Mouse (Mus musculus) layer of hippocampus, postnatal 25 days (tissue): ENCODE measurements at regions not wholly inside any gene's neighbourhood (a gene's known extent, or its start where the extent isn't known, plus 50 kb on each side); places are given as distances from the start of the nearest gene placed in this dataset.
A peak's percentile ranks its signal among the peaks of the same experiment; 100 is the strongest.

Experiments
- DNase-seq, 2 experiments: peaks; one replicate each; pipeline ENCODE4 v3.0.0; 2022; ENCODE audit warnings: mixed read lengths in 2 of 2, low spot score in 1 of 2; ENCODE audit errors: extremely low spot score in 1 of 2

DNA sequence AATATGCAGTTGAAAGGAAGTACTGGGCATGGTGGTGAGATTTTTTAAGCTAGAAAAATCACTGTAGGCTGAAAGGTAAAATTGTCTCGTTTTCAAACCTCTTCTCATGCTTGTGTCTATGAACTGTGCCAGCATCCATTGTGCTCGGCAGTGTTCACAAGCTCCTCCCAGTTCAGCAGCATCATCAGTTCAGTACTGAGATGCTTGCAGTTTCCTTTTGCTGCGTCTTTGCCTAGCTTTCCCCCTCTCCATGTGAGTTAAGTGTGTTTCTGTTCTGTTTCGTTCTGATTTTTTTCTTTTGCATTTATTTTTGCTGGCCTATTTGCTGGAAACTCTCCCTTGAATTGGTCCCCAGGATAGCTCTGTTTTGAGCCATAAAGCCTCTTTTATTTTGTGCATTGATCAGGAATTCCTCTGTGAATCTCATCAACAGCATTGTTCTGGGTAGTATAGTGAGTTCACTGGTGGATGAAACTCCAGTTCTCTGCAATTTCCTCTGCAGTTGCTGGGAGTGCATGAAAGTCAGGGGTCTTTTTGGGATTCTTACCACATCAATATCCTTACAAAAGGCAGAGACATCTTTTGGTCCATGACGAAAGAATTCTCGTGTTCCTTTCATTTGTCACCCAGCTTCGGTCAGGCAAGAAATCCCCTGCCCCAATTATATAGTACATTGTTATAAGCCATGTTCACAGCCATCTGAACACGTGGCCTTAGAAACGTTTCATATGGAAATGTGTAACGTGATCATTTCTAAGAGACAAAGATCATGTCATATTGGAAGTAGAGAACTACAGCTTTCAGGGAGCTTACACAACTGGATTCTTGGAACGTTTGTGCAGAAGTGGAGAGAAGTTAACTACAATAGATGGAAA is 326.2 kb upstream of the Frg1 start:
- DNase-seq = no peak

DNA sequence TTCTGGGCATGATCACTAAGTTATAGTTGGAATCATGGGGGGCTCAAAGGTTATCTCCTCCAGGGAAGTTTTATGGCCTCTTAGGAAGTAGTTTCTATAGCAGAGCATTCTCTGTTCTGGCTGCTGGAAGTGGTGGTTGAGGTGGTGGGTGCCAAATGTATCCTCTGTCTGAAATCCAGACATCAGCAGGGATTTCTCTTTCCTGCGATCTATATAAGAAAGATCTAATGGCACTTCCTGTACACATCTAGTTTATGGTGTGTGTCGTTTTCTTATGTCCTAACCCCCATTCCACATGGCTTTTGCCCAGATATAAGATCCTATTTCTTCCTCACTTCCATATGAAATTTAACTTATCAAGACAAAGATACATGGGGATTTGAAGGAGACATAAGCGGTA is 300.1 kb upstream of the Frg1 start:
- no peak for DNase-seq

DNA sequence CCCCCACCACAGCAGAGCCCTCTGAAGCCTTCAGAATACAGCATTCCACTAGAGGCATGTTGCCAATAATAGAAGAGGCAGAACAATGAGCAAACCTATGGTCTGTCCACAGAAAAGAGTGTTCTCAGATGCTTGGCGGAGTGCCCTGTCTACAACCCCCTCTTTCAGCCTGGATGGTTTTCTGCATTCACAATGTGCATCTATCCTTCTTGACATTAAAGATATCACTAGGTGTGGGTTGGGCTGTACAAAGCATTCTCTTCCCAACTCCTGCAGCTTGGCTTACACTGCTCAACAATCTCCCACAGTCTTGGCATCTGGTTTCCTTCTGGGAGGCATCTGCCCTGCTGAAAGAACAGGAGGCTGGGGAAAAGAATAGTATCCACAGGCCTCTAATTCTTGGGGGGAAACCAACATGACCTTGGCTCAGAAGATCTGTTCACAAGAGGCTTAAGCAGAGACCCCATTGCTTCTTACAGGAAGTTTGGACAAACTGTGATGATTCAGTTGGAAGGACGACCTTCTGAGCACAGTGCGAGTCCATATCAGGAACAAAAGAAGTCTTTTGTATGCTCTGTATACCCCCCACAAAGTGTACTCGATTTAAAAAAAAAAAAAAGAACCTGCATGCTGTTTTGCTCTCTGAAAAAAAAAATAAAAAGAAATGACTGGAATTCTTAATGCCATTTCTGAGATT is 296.9 kb upstream of the Frg1 start:
- DNase-seq = peak; percentile 14 to 32

DNA sequence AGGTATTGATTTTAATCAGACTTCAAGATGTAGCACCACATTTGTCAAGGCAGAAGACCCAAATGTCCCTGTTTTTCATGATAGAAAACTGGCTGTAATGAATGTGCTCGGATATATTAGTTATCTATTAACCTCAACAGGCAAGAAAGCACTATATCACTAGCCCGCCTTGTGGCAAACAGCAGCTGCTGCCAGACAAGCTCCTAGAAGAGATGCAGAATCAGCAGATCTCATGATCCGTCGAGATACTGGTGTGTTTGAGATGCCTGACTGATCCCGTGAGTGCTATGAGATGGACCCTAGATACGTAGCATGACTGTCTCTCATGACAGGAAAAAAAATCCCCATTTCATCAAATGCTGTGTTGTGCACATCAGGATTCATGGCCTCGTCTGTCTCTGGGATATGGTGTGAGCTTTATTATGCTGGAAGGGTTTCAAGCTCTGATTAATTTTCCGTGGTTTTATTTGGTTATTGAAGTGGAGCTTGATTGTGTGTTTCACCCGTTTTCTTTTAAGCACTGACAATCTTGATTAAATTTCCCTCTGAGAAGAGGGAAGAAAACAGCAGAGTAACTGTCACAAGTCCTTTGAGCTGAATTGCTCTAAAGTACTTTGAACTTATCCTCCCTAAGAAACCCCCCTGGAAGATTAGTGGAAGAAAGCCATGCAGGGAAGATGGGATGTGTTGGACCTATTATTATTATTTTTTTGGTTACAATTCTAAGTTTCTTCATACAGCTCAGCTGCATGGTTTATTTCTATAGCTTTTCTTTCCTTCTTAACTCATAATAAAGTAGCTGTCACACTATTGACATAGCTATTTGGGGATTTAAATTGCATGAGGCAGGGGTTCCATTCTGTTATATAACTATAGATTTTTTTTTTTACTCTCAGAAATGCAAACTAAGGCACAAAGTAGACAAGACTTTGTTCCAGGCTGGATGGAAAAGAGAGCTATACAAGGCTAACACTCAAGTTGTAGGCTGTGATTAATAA is 287.4 kb upstream of the Frg1 start:
- no peak for DNase-seq
